Mouse (Mus musculus) T-cell, adult 2 months (primary cell): ENCODE measurements around the gene Adprhl2.

ENCODE experiments used
- DNase-seq: peaks from one replicate; pipeline ENCODE4 v3.0.0; 2022; ENCODE audit warnings: low spot score

Gene Adprhl2

DNA sequence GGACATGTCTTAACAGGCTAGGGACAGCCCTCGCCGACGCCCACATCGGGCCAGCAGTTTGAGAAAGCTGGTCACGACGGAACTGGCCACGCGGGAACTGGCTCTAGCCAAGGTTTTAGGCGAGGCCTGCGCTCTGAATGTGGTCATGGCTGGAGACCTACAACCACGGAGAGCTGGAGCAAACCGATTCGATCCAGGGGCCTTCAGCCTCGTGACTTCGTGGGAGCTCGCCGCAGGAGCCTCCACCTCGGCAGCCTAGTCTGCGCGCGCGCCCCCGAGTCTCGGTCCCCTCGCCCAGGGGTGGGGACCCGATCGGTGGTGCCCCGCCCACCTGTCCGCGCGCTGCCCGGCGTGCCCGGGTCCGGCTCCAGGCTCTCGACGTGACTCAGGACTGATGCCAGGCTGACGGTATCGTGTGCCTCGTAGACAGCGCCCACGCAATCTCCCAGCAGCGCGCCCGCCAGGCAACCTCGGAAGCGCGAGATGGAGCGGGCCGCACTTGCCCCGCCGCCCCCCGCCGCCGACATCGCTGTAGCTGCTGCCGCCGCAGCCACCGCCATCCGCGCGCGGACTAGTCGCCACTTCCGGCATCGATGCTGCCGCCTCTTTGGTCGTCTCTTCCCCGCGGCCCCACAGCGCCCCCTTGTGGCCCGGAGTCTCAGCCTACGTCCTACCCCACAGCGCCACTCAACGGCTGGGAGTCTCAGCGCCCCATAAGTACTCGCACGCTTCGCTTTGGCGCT, at the start of gene Adprhl2:
Adprhl2 (minus strand) TSS at position 593 of the 743 bp plus-strand sequence.
- DNase-seq = peak; percentile 98

DNA sequence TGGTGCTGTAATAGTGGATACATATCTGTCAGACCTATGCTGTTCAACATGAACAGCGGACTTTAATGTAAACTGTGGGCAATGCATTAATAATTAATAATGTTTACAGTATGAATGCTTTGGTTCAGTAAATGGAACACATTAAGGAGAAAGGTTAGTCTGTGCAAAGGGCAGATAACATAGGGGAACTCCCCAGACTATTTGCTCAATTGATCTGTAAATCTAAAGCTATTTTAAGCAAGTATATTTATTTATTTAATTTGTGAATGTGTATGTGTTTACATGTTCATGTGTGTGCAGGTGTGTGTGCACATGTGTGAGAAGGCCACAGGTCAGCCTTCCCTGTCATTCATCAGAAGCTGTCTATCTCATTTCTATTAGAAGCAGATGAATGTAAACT, 38.6 kb upstream of the Adprhl2 start:
- no peak for DNase-seq

DNA sequence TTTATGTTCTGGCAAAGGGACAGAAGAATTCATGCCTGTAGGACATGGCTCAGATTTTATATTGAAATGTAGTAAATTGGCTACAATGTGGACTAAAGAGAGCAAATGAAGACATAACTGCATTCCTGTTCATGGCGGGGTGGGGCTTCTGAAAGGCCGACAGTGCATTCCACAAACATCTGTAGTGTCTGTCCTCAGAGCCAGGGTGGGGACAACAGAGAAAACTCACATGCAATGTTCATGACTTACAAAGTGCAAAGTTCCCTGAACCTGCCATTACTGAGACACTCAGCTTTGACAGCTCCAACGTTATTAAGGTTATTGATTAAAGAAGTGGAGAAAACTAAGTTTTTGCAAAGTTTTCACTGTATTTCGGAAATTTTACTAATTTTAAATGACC, 21.9 kb upstream of the Adprhl2 start:
- no peak for DNase-seq

DNA sequence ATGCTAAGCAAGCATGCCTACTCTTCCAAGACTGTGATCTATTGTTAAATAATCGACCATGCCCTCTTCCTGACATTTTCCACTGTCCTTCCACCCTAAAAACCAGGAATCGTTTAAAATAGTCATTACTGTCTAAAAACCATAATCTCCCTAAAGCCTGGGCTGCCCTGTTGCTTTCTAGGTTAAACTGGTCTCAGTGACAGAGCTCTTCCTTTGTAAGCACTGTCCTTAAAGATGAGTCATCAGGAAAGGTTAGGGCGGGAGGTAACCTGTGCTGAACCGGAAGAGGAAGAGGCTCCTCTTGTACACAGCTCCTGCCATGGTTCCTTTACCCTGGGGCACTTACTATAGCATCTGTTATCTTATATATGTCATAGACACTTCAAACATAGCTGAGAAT, 18.0 kb upstream of the Adprhl2 start:
- no peak for DNase-seq

DNA sequence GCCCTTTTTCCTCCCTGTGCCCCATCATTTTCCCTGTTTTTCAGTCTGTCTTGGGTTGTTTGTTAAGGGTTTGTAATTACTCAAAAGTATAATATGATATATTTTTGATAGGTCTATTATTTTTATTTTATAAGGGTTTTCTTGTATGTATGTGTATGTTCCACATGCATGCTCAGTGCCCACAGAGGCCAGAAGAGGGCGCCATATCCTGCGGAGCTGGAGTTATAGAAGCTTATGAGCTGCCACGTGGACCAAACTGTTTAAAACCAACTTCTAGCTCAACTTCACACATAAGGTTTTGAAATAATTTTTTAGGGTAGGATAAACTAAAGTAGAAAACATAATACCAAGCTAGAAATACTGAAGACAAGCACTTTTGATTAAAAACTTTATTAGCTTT, 10.9 kb upstream of the Adprhl2 start:
- DNase-seq = no peak

DNA sequence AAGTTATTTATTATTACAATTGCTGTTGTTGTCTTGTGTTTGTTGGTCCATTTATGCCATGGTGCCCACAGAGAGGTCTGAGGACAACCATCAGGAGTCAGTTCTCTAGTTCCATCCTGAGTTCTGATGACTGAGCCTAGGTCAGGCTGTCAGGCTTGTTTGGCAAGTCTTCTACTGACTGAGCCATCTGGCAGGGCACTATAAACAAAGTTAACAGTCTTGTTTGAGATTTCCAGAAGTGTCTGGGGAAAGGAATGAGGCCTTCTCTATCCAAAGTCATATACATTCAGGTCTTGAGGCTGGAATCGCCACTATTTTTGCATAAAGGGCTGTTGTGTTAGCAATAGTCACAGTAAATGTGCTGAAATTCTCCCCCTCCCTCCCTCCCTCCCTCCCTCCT, 10.2 kb upstream of the Adprhl2 start:
- no peak for DNase-seq

DNA sequence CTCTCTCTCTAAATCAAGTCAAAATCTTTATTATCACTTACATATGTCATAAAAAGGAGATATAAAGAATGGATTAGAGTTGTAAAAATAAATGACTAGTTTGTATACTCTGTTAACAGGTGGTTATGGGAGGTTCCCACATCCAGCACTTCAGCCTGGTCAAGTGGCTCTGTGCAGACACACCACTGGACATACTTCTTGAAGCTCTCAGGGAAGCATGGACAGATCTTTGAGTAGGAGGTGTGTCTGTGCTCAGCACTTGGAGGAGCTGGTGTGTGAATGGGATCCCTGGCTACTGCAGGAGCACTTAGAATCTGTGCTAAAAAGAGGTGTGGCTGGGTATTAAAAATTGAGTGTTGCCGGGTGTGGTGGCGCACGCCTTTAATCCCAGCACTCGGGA, 8.8 kb upstream of the Adprhl2 start:
- no peak for DNase-seq

DNA sequence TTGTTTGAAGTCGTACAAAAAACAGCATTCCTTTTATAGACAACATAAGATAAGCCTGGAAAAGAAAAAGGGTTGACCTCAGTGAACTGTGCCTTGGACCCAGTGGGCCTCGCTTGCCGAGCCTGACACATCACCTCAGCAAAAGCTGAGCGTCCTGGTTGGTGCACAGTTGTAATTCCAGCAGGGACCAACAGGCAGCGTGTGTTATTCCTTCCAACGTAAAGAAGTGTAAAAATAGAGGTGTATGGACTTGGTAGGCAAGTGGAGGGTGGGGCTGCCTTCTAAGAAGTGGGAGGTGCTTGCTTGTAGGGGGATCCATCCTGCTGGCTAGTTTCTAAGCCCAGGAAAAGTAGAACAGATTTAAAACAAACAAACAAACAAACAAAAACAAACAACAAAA, 4.5 kb upstream of the Adprhl2 start:
- DNase-seq = no peak

DNA sequence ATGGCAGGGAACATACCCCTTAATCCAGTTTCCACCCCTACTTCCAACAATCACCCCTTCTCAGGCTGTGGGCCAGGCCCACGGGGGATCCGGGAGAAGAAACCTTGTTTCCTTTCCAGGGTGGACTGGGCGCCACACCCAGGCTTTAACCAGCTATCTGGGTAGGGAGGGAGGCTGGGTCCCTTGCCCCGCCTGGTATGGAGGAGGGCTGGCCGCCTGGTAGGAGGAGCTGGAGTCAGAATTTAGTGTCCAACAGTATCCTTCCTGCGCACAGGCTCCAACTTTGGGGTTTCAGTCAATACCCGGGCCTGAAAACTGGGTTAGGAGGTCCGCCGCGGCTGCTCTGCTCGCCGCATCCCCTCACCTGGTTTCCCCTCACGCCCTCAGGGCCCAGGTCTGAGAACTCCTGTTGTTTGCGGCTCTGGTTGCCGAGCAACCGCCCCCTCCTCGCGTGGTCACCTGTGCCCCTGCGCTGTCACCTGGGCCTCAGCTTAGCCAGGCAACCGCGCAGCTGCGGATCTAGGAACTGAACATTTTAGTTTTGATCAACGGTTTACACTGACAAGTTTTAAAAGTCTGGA, 3.9 kb upstream of the Adprhl2 start, which contains the start of gene Tekt2:
Tekt2 (minus strand) TSS at position 408 of the 581 bp plus-strand sequence.
- no peak for DNase-seq

DNA sequence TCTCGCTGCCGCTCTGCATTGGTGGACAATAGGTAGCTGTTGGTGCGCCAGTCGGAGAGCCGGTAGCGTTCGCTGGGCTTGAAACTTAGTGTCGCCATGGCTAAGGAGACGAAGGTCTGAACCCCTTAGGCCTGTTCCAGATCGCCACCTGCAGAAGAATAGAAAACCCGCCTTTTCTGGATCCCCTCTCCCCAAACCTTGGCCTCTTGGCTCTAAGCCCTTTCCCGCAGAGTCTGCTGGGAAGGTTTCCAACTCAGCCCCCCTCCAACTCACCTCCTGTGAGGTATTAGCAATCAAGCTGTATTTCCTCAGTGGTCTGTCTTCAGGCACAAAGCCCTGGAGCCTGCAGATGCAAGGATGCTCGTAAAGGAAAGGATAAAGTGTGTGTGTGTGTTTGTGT, 3.4 kb upstream of the Adprhl2 start:
- DNase-seq = no peak

DNA sequence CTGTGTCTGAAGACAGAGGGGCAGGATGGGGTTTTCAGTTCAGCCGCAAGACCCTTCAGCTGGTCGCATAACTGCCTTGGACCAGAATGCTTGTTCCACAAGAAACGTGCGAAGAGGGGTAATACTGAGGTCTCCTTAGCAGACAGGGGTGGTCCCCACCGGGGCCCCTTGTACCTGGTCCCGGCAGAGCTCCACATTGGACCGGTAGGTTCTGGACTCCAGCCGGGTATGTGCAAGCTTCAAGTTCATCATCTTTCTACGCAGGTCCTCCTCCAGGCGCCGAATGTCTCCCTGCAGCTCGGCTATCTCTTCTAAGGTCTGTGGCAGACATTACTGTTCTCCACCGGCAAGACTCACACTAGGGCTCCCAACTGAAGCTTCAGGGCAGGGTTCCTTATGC, 1.1 kb upstream of the Adprhl2 start:
- DNase-seq = no peak

DNA sequence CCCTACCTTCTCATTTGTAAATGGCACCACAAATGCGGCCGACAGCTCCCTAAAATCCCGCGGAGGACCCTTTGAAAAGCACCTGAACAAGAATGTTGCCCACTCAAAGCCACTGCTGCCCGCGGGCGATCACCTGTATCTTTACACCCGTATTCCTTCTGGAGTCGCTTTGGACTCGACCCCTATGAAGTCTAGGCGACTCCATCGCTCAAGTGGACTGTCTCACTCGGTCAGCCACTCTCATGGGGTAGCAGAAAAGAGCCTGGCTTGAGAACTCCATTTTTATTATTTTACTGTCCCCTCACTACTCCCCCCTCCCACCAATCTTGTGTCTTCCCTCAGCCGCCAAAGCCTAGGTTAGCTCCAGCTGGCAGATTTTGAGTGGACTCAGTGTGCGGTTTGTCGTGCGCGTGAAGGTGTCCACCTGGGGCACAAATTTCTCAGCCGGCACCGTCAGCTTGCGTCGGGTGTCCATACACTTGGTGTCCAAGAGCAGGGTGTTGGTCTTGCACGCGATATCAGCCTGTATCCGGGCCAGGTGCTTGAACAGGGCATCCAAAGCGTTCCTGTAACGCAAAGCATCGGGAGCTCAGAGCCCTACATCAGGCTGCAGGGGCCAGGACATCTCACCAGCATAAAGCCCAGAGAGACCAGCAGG, 480 bp upstream of the Adprhl2 start:
- DNase-seq = no peak

DNA sequence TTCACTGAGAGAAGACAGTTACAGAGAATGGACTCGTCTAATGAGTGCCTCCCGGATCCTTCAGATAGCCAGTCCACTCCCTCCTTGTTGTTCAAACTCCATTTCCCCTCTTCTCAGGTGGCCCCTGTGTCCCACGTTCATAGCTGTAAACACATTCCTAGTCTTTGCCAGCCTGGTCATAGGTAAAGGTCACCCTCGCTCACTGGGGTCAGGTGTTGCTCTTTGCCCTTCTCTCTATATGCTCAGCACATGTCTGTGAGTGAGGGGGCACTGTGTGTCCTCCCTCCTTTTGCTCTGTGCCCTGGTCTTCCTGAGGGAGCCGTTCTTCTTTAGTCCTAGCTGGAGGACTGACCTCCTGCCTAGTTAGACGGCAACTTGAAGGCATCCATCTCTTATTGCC, 1.7 kb downstream of the Adprhl2 start:
- no peak for DNase-seq

DNA sequence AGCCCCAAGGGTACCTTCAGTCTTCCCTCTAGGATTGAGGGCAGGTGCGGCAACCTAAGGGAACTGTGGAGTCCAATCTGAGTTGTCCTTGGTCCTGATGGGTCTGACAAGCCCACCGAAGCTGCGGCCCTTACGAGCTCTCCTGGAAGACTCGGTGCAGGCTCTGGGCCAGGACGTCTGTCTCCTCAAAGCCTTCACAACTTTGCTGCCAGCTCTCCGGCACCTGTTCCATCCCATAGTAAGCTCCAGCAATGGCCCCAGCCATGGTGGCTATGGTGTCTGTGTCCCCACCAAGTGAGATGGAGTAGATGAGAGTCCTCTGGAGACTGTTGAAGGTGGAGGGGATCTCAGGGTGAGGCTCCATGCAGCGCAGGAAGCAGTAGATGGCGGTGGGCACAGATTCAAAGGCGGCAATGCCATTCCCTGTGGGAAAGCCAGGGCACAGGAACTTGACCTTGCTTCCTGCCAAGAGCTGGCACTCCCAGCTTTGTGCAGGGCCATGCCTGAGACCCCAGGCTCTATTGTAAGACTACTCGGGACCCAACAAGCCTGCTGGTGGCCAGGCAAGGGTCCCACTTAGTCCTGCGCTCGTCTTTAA, 5.0 kb downstream of the Adprhl2 start:
- no peak for DNase-seq

DNA sequence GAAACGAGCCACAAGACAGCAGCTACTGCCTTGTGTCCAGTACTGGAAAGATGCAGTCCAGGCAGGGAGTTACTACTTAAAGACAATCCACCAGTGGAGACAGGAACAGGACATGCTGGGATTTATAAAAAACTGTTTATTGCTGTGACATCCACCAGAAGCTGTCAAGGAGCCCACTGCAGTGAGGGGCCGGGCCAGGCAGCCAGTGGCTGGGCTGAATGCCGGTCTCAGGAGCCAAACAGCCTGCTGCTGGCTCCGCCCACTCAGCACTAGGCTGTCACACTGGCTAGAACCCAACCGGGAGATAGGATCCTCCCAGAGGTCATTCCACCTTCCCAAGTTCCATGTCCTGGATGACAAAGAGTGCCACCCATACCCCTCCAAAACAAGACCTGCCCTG, 5.6 kb downstream of the Adprhl2 start:
- no peak for DNase-seq

DNA sequence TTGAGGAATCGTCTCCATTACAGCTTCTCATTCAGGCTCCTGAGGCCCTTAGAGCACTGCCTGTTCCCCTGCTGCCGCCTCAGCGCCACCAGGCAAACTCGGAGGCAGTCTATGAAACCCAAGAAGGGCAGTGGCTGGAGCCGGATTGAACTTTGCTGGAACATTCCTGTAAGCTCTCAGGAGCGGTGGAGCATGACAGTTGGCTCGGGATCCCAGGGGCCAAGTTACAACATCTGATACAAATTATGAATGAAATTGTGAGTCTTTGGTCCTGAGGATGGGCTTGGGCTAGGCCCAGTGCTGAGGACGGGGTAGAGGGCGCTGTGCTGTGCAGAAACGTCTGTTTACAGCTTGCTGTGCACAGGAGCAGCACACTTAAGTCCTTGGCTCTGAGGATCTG, 7.1 kb downstream of the Adprhl2 start:
- DNase-seq = no peak

DNA sequence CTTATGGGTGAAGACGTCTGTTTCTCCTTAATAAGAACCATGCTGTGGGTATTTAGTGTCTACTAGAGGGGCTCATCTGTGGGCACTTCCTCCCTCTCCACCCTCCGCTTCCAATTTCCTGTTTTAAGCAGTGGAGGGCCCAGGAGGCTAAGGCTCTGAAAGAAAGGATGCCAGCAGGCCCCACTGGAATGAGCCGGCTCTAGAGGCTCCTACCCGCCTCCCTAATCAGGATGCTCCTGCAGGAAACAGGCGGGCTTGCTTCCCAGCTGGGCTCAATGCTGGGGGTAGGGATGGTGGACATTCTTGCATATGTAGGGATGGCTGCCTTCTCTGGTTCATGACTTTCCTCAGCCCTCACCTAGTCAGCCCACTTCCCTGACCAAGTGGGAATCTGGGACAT, 8.3 kb downstream of the Adprhl2 start:
- DNase-seq = no peak

DNA sequence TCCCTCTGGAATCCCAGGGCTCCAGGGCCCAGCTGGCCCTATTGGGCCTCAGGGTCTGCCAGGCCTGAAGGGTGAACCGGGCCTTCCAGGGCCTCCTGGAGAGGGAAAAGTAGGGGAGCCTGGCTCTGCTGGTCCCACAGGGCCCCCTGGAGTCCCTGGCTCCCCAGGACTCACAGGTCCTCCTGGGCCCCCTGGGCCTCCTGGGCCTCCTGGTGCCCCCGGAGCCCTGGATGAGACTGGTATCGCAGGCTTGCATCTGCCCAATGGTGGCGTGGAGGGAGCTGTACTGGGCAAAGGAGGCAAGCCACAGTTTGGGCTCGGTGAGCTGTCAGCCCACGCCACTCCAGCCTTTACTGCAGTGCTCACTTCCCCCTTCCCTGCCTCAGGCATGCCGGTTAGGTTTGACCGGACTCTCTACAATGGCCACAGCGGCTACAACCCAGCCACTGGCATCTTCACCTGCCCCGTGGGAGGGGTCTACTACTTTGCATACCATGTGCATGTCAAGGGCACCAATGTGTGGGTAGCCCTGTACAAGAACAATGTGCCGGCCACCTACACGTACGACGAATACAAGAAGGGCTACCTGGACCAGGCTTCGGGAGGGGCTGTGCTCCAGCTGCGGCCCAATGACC, 9.8 kb downstream of the Adprhl2 start:
- no peak for DNase-seq

DNA sequence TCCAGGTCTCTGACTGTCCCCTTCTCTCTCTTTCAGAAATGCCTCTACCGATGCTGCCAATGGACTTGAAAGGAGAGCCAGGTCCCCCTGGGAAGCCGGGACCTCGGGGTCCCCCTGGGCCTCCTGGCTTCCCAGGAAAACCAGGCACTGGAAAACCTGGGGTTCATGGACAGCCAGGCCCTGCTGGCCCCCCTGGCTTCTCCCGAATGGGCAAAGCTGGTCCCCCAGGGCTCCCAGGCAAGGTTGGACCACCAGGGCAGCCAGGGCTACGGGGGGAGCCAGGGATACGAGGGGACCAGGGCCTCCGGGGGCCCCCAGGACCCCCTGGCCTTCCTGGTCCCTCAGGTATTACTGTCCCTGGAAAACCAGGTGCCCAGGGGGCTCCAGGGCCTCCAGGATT, 11.2 kb downstream of the Adprhl2 start:
- no peak for DNase-seq

DNA sequence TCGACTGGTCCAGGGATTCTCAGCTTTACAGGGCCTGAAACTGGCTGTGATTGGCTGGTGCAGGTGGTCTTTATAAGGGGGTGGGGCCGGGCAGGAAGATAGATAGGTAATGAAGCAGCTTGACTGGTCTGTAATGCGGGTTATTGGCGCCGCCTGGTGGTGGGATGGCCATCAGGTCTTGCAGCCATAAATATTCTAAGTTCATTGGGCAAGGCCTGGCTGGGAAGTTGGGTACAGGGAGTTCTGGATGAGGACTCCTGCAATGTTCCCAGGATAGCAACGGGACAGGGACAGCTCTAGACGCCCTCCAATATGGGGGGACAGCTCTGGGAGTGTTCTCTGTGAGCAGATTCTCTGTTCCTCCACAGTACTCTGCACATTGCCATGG, 11.6 kb downstream of the Adprhl2 start:
- DNase-seq = peak; percentile 68

DNA sequence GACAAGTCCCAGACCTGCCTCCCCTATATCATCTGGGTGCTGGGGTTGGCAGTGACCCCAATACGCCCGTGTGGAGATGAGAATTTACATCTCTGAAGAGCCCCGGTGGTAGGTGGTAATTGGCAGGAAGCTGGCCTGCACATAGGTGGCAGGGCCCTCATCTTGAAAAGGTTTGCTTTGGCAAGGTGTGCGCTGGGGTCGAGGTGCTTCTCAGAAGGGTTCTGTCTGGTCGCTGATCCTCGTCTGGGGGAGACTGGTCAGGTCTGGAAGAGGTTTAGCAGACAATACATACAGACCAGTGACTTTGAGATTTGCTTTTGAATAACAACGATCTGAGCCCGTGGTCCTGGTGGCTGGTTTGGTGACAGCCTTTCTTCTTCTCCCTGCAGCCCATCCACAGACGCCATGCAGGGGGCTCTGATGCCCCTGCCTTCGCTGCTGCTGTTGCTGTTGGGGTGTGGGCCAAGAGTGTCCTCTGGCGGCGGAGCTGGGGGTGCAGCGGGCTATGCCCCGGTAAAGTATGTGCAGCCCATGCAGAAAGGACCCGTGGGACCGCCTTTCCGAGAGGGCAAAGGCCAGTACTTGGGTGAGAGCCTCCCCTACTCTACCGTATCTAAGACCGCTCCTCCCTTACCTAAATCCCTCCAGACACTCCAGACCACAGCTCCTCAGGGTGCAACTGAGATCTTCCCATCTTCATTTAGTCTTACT, 12.1 kb downstream of the Adprhl2 start:
- DNase-seq = peak; percentile 22

DNA sequence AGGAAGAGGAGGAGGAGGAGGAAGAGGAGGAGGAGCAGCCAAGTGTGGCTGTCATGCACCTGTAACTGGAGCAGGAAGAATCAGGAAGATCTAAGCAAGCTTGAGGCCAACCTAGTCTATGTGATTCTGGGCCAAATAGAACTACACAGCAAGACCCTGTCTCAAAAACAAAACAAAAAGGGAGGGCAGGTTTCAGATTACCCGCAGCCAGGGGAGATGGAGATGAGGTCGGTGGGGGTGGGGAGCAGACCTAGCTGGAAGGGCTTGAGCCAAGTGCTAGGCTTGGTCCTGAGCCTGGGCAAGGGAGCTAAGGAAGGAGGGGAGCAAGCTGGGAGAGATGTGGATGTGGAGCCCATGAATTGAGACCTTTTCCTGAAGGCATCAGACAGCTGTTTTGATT, 14.7 kb downstream of the Adprhl2 start:
- no peak for DNase-seq
